Mouse (Mus musculus): ENCODE data around the gene Nsmf. TPM values are rescaled to one million over a fixed set of nuclear protein-coding genes. Genes with fewer than 3 reads are reported as not detected.

Gene Nsmf
- polyA plus RNA-seq, 1 experiment from 2014 or later, result 120 TPM

Small RNAs within 50 kb of the gene (microRNA-seq; reads per million reads assigned to microRNA genes)
- not detected for gene Gm24328
- gene Mir7664, result not detected

Other genes with a start within 250 kb of the Nsmf start
- gene Ehmt1, start 134.7 kb upstream of the Nsmf start, polyA plus RNA-seq (2016; fragmentation: Nextera tagmentation; extraction: Ambion mirVana), result 121 and 123 TPM in 2 replicates
- 18.9 and 20.3 TPM in 2 replicates for gene Arrdc1, start 119.1 kb upstream of the Nsmf start, polyA plus RNA-seq (2016; fragmentation: Nextera tagmentation; extraction: Ambion mirVana)
- 22.0 and 26.9 TPM in 2 replicates for gene Zmynd19, start 104.6 kb upstream of the Nsmf start, polyA plus RNA-seq (2016; fragmentation: Nextera tagmentation; extraction: Ambion mirVana)
- 29.6 and 29.8 TPM in 2 replicates for gene Dph7, start 92.0 kb upstream of the Nsmf start, polyA plus RNA-seq (2016; fragmentation: Nextera tagmentation; extraction: Ambion mirVana)
- 150 and 168 TPM in 2 replicates for gene Mrpl41, start 79.3 kb upstream of the Nsmf start, polyA plus RNA-seq (2016; fragmentation: Nextera tagmentation; extraction: Ambion mirVana)
- 3.3 and 5.2 TPM in 2 replicates for gene Pnpla7, start 78.3 kb upstream of the Nsmf start, polyA plus RNA-seq (2016; fragmentation: Nextera tagmentation; extraction: Ambion mirVana)
- gene Entpd8, start 25.9 kb downstream of the Nsmf start, polyA plus RNA-seq (2016; fragmentation: Nextera tagmentation; extraction: Ambion mirVana), result not detected in 2 replicates
- gene Noxa1, start 40.8 kb downstream of the Nsmf start, polyA plus RNA-seq (2016; fragmentation: Nextera tagmentation; extraction: Ambion mirVana), result not detected in 2 replicates
- 96.8 and 97.4 TPM in 2 replicates for gene Nrarp, start 126.4 kb downstream of the Nsmf start, polyA plus RNA-seq (2016; fragmentation: Nextera tagmentation; extraction: Ambion mirVana)
- 1.5 and 1.8 TPM in 2 replicates for gene Tor4a, start 142.5 kb downstream of the Nsmf start, polyA plus RNA-seq (2016; fragmentation: Nextera tagmentation; extraction: Ambion mirVana)
- gene Nelfb, start 157.1 kb downstream of the Nsmf start, polyA plus RNA-seq (2016; fragmentation: Nextera tagmentation; extraction: Ambion mirVana), result 104 and 106 TPM in 2 replicates
- not detected in 2 replicates for gene Stpg3, start 160.3 kb downstream of the Nsmf start, polyA plus RNA-seq (2016; fragmentation: Nextera tagmentation; extraction: Ambion mirVana)
- gene Fam166a, start 164.4 kb downstream of the Nsmf start, polyA plus RNA-seq (2016; fragmentation: Nextera tagmentation; extraction: Ambion mirVana), result not detected in 2 replicates
- gene Tubb4b, start 170.3 kb downstream of the Nsmf start, polyA plus RNA-seq (2016; fragmentation: Nextera tagmentation; extraction: Ambion mirVana), result 424 and 437 TPM in 2 replicates
- gene Slc34a3, start 180.0 kb downstream of the Nsmf start, polyA plus RNA-seq (2016; fragmentation: Nextera tagmentation; extraction: Ambion mirVana), result not detected in 2 replicates
- not detected in 2 replicates for gene Rnf224, start 182.4 kb downstream of the Nsmf start, polyA plus RNA-seq (2016; fragmentation: Nextera tagmentation; extraction: Ambion mirVana)
- gene Rnf208, start 187.9 kb downstream of the Nsmf start, polyA plus RNA-seq (2016; fragmentation: Nextera tagmentation; extraction: Ambion mirVana), result 46.1 and 47.5 TPM in 2 replicates
- 0.30 TPM in 1 of 2 replicates, not detected in the other for gene Cysrt1, start 188.1 kb downstream of the Nsmf start, polyA plus RNA-seq (2016; fragmentation: Nextera tagmentation; extraction: Ambion mirVana)
- 5.2 and 6.4 TPM in 2 replicates for gene AL732309.1, start 192.5 kb downstream of the Nsmf start, polyA plus RNA-seq (2016; fragmentation: Nextera tagmentation; extraction: Ambion mirVana)
- gene Tmem203, start 201.1 kb downstream of the Nsmf start, polyA plus RNA-seq (2016; fragmentation: Nextera tagmentation; extraction: Ambion mirVana), result 20.3 and 22.4 TPM in 2 replicates
- gene Tprn, start 208.3 kb downstream of the Nsmf start, polyA plus RNA-seq (2016; fragmentation: Nextera tagmentation; extraction: Ambion mirVana), result 14.4 and 15.2 TPM in 2 replicates
- 201 and 204 TPM in 2 replicates for gene Ssna1, start 218.1 kb downstream of the Nsmf start, polyA plus RNA-seq (2016; fragmentation: Nextera tagmentation; extraction: Ambion mirVana)
- 142 and 144 TPM in 2 replicates for gene Anapc2, start 218.1 kb downstream of the Nsmf start, polyA plus RNA-seq (2016; fragmentation: Nextera tagmentation; extraction: Ambion mirVana)
- gene Tmem210, start 233.8 kb downstream of the Nsmf start, polyA plus RNA-seq (2016; fragmentation: Nextera tagmentation; extraction: Ambion mirVana), result not detected in 2 replicates
- not detected in 2 replicates for gene Lrrc26, start 235.6 kb downstream of the Nsmf start, polyA plus RNA-seq (2016; fragmentation: Nextera tagmentation; extraction: Ambion mirVana)